Mouse (Mus musculus): ENCODE measurements around the gene Nat8.
"Not testable (repeated sequence)": the region's sequence is repeated elsewhere in the genome, so short reads cannot be mapped to it uniquely, and the experiment has no call there.

The Nat8 gene

DNA sequence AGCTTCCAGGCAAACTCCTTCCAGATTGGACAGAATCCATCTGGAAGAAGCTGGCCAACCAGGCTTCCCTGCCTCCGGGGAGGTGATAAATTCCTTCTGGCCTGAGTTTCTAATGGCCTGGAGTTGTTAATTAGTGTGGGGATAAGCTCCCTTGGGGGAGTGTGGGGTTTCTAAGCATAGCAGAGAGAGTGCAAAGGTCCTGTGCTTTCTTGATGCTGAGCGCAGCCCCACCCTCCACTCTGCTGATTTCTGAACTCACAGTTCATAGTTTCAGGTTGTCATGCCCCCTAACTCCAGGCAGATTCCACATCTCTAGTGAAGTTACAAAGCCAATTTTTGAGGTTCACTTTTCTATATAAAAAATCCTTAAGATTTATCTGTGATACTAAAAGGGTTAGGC, 3.2 kb upstream of the Nat8 start:
- not testable (repeated sequence) for DNase-seq

DNA sequence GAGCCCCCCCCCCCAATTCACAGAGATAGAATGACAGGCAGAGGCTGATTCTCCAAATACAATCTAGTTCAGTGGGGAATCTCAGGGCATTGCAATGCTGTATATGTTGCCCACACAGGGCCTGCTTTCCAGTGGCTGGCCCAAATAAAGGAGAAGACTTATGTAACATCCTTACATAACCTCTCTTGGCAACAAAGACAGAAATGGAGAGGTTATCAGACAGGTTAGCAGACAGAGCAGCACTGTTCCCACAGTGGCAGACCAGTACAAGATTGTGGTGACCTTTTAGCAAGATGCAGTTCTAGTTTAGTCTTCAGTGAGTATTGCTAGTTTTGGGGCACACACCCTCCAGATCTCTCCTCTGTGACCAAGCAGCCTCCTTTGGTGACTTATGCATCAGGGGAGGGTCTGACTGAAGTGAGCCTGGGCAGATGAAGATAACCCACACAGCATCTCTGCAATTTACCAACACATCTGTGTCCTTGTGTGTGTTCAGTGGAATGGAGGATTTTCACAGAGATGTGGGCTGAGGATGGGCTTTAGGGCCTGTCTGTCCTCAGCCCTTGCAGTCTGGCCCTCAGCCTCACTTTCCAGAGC, 2.7 kb upstream of the Nat8 start:
- DNase-seq: peak in 1 of 2 experiments; percentile 8

DNA sequence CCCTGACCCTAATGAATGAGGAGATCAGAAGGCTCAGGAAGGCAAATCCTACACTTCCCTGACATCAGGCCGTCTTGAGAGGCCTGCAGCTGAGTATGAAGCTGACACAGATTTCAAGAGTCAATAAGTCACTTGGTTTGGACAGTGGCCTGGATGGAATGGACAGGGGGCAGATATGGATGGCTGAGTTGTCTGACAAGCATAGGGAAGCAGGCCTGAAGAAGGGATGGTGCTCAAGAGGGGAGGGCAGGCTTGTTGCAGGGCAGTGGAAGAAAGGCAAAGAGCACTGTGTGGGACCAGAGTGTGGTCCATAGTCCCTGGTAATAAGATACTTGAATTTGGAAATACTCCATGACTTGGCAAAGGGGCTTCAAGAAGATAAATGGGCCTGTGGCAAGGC, 2.4 kb downstream of the Nat8 start:
- DNase-seq: no peak

DNA sequence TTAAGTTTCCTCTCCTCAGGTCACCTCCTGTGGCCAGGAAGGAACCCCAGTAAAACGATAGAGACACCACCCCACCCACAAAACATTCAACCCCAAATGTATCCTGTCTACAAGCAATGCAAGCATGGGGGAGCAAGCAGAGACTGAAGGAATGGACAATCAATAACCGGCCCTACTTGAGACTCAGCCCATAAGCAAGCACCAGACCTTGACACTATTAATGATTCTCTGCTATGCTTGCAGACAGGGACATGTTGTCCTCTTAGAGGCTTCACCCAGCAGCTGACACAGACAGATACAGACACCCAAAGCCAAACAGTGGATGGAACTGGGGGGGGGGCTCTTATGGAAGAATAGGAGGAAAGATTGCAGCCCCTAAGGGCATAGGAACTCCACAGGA, 6.0 kb downstream of the Nat8 start:
- DNase-seq: no peak

DNA sequence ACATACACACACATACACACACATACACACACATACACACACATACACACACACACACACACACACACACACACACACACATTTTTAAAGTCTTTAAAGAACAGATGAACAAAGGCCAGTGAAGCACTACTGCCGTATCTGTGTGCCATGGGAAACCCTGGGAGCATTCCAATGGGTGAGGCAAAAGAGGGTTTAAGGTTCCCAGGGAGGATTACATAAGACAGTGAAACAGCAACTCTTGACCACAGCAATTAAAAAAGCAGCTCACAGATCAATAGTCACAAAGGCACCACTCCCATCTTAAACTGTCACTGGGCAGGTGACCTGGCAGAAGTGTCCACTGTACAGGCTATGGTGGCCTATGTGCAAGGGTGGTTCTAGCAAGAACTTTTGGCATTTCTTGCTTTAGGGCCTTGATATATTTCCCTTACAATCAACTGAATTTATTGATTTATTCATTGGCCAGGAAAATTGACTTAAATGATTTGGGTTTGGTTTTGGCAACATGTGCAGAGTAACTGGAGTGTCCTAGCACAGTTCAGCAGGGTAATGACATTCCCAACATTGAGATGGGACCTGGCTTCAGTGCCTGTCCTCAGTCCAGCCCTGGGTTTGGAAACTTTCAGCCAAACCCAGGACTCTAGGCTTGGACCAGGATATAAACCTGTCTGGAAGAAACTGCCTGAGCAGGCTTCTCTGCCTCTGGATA, 8.3 kb downstream of the Nat8 start:
- DNase-seq: no peak

DNA sequence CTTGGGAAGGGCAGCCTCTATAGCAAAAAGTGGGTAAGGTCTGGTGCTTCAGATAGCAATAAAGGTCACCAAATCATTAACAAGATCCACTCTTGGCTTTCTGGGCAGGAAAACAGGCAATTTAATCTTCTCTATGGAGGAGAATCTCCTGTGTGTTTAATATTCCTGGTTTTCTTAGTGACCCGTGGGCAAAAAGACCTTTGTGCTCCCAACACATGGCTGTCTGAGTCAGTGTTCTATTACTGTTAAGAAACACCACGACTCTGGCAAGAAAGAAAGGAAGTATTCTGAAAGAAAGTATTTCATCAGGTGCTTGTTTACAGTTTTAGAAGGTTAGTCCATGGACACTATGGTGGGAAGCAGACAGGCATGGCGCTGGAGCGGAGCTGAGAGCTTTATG, 9.6 kb downstream of the Nat8 start:
- no peak for DNase-seq

DNA sequence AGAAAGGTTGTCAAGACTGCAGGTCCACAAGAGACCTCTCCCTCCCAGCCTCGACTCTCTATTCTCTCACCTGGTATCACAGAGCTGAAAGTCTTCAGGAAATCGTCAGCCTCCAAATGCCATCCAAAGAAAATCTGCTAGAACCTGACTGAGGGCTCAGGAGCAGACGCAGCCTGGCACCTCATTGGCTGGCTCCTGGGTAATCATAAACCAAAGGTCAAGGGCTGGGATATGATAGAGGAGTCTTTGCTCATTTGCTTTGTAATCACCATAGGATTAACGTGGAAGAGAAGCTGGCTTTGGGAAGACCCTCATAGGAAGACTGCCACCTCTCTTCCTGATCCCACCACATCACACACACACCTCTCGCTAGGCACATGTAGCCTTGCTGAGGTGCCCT, 11.0 kb downstream of the Nat8 start, which contains the start of the genes Nat8f6 and Nat8f5:
Gene Nat8f6 (minus strand): TSS at position 118 of the 400 bp plus-strand sequence.
Gene Nat8f5 (minus strand): TSS at position 136 of the 400 bp plus-strand sequence.
- no peak for DNase-seq

DNA sequence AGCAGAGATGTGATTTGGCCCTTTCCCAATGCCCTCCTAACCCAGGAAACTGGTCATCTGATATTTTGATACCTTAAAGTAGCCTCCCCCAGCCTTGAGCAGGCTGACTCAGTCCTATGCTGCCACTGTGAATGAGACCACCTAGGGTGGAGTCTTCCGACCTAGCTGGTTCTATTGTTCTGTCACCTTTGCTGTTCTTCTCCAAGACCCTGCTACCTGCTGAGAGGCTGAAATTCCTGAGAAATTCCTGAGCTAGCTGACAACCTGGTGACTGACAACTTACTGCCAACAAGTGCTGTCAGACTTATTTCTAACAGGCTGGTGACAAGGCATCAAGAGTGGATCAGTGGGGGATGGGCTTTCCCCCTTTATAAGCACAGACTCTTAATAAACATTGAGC, 13.5 kb downstream of the Nat8 start:
- DNase-seq: no peak

DNA sequence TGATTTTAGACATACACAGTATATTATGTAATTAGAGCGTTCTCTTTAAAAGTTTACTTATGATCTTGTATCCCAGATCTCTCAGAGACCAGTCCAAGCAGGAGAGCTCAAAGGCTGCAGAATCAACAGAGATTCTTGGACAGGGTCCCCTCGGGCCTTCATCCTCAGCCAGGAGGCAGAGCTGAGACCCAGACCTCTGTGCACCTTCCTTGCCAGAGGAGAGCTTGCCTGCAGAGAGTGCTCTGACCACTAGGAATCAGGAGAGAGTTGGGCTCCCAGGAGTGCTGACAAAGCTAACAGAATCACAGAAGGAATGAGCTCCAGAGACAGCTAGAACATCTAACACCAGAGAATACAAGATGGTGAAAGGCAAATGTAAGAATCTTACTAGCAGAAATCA, 18.5 kb downstream of the Nat8 start:
- DNase-seq: no peak

DNA sequence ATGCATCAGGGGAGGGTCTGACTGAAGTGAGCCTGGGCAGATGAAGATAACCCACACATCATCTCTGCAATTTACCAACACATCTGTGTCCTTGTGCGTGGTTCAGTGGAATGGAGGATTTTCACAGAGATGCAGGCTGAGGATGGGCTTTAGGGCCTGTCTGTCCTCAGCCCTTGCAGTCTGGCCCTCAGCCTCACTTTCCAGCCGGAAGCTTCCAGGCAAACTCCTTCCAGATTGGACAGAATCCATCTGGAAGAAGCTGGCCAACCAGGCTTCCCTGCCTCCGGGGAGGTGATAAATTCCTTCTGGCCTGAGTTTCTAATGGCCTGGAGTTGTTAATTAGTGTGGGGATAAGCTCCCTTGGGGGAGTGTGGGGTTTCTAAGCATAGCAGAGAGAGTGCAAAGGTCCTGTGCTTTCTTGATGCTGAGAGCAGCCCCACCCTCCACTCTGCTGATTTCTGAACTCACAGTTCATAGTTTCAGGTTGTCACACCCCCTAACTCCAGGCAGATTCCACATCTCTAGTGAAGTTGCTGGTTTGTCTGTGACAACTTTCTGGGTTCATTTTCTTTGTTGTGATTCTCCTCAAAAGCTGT, 20.8 kb downstream of the Nat8 start:
- not testable (repeated sequence) for DNase-seq

DNA sequence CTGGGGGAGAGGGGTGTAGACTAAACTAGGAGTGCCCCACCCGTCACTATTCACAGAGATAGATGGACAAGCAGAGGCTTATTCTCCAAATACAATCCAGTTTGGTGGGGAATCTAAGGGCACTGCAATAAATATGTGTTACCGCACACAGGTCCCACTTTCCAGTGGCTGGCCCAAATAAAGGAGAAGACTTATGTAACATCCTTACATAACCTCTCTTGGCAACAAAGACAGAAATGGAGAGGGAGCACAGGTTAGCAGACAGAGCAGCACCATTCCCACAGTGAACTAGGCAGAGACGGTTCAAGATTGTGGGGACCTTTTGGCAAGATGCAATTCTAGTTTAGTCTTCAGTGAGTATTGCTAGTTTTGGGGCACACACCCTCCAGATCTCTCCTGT, 21.4 kb downstream of the Nat8 start:
- DNase-seq: not testable (repeated sequence)

DNA sequence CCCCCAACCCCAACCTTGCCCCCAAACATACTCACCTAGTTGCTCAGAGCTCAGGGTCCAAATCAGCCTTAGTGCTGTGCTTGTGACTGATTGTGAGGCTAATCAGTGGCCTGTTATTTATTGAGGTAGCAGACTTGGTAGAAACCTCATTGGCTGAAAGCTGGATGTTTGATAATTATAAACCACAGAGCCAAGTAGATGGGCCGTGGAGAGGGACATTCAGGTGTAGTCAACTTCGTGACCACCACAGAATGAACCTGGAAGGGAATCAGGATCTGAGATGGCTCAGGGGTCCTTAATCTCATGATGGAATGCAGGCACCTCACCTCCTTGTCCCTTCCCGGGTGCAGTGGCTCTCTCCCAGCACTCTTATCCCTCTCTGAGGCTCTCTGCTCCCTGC, 22.1 kb downstream of the Nat8 start:
- not testable (repeated sequence) for DNase-seq

DNA sequence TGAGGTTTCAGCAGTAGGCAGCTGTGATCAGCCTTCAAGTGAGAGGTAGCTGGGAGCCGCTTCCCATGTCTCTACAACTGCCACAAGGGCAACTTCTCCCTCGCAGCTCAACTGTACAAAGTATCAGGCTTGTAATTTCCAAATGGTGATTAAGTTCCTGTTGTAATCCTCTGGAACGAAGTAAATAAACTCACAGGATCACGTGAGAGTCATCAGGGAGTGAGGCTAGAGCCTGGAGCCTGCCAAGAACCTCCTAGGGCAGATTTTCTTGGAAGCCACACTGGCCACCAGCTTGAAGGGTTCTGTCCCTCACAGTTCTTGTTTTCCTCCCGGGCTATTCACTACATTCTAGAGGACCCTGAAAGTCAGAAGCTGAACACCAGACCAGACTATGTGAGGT, 28.7 kb downstream of the Nat8 start:
- DNase-seq: not testable (repeated sequence)
